Mouse (Mus musculus): ENCODE measurements at regions not wholly inside any gene's neighbourhood (a gene's known extent, or its start where the extent isn't known, plus 50 kb on each side); places are given as distances from the start of the nearest gene placed in this dataset.

DNA sequence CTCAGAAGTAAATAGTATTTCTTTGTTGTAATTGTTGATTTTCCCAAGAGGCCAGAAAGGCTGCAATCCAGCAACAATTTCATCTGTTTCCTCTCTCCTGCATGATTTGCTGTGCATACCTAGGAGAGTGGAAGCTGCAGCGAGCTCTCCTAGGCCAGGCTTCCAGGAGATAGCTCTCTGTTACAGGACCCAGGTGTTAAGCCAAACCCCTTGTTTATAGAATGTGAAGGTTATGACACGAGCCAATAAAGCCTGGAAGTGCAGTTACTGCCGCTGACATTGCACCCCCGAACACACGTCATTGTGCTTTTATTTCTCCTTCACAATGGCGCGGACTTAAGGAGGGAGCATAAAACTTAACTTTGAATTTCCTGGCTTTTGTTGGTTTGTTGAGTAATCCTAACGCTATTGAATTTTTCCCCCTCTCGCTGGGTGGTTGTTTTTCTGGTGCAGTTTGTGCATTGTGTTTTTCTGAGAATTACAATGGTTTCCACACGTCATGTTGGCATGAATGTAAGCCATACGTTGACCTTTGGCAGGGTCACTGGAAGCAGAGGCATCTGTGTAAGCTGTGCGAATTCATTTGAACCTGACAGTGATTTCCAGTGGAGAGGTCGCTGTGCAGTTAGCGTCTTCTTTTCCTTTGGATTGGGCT, 145.1 kb downstream of the Mtx2 start:
- TF ChIP-seq POLR2A (IDR thresholded peaks at IDR 0.05; ENCODE audit: low read depth, low read length) (no peak), CTCF (IDR thresholded peaks at IDR 0.05; ENCODE audit: extremely low read depth, insufficient read length, insufficient replicate concordance, low read depth, low read length) (no peak)

All from small intestine, adult 2 months (tissue).